Mouse (Mus musculus) kidney, adult 2 months (tissue): ENCODE data around the gene Kcnh1. TPM values are rescaled to one million over a fixed set of nuclear protein-coding genes. Genes with fewer than 3 reads are reported as not detected.

Source experiments
- DNase-seq: peaks from one replicate; pipeline ENCODE4 v3.0.0; 2021
- H3K27ac ChIP-seq: fragments of 200-500 bp; 2 replicates; pipeline ENCODE4 v1.5.1; 2012; ENCODE audit warnings: low read depth, low read length, control low read depth, inconsistent platforms; ENCODE audit not compliant: insufficient read depth
- H3K27me3 ChIP-seq: fragments of 200-500 bp; replicated peaks from 2 replicates; pipeline ENCODE4 v1.6.1; 2012; ENCODE audit warnings: mild to moderate bottlenecking, moderate library complexity, low read length, inconsistent platforms; ENCODE audit not compliant: control insufficient read depth, insufficient read depth
- H3K36me3 ChIP-seq: fragments of 200-500 bp; 2 replicates; pipeline ENCODE4 v1.6.1; 2012; ENCODE audit warnings: mild to moderate bottlenecking, moderate library complexity, low read length, inconsistent platforms; ENCODE audit not compliant: control insufficient read depth, insufficient read depth
- H3K4me1 ChIP-seq: fragments of 200-500 bp; 2 replicates; pipeline ENCODE4 v1.6.1; 2011; ENCODE audit warnings: low read length; ENCODE audit not compliant: control insufficient read depth, insufficient read depth
- H3K4me3 ChIP-seq: fragments of 200-500 bp; 2 replicates; pipeline ENCODE4 v1.5.1; 2011; ENCODE audit warnings: mild to moderate bottlenecking, low read depth, low read length, control low read depth; ENCODE audit not compliant: insufficient read depth
- CTCF ChIP-seq: fragments of 200-500 bp; conservative IDR thresholded peaks from 2 replicates; pipeline ENCODE4 v1.5.1; 2011; ENCODE audit warnings: low read depth, mild to moderate bottlenecking, control low read depth, low read length, moderate library complexity, mixed read lengths; ENCODE audit not compliant: insufficient read depth, insufficient read length
- POLR2A ChIP-seq: fragments of 200-500 bp; IDR thresholded peaks from one replicate; pipeline ENCODE4 v1.6.1; 2011; ENCODE audit warnings: low read depth, low read length, control low read depth
- WGBS: fragments of 180-500 bp; shearing (Covaris S2); methylation state at CpG from one replicate; pipeline ENCODE4 v1.1.7; 2018; 5-methylcytosine and 5-hydroxymethylcytosine counted together
- polyA plus RNA-seq: library from polyadenylated mRNA; depleted of rRNA; stranded (reverse); fragments of >200 nt; gene quantifications from 2 replicates; pipeline ENCODE4 v1.2.3, GENCODE M21; 2012

Kcnh1 gene
- polyA plus RNA-seq, 1 experiment, result 0.52 TPM

DNA sequence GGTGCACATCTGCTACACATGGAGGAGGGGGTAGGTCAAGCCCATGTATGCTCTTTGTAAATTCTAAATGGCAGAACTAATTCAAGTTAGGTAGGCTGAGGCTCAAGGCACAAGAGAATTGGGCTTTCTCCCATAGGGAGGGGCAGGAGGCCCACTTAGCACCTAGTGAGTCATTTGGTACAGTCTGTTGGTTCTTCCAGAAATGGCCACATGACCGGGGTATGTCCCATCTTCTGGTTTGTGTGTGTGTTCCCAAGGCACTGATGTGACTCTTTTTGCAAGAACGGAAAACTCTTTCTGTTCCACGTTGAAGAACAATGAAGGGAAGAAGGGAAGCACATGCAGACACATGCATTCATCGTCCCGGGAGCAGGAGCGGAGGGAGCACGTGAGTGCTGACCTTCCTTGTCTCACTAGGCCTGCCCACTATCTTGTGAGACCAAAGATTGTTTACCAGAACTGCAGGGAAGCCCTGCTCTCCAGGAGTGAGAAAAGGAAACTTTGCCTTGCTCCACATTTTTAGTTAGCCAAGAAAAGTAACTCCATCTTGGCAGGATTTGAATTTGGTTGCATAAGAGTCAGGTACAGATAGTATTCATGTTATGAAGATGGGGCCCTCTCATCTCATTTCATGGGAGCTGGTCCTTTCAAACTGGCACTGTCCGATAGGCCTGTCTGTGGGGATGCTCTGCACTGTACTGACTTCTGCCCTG is 289.7 kb downstream of the Kcnh1 start:
- DNase-seq, result no peak
- Histone ChIP-seq H3K36me3 (no peaks in the 10 kb centered on the region), H3K27me3 (no peaks in the 10 kb centered on the region), H3K27ac (no peak overlapping the region), H3K4me3 (no peak overlapping the region), H3K4me1 (no peaks in the 10 kb centered on the region)
- TF ChIP-seq CTCF (no peak), POLR2A (no peak)
- WGBS, result 86% methylated on average over 8 of the region's 8 CpGs

DNA sequence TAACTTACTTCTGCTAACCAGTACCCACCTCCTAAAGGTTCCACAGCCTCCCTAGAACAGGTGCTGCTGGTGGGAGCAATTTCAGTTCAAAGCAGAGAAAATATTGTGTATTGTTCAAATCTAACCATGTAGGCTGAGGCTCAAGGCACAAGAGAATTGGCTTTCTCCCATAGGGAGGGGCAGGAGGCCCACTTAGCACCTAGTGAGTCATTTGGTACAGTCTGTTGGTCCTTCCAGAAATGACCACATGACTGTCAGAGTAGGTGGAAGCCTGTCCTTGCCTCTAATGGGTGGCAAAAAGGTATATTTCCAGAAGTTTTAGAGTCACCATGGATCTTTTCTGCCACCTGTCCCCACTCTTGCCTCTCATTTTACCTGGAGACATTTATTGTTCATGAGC is 290.9 kb downstream of the Kcnh1 start:
- H3K36me3 ChIP-seq, result no peaks in the 10 kb centered on the region
- H3K27me3 ChIP-seq, result no peaks in the 10 kb centered on the region
- no peak overlapping the region for H3K4me3 ChIP-seq
- TF ChIP-seq POLR2A (no peak), CTCF (no peak)
- H3K4me1 ChIP-seq, result no peaks in the 10 kb centered on the region
- DNase-seq, result no peak
- no peak overlapping the region for H3K27ac ChIP-seq

DNA sequence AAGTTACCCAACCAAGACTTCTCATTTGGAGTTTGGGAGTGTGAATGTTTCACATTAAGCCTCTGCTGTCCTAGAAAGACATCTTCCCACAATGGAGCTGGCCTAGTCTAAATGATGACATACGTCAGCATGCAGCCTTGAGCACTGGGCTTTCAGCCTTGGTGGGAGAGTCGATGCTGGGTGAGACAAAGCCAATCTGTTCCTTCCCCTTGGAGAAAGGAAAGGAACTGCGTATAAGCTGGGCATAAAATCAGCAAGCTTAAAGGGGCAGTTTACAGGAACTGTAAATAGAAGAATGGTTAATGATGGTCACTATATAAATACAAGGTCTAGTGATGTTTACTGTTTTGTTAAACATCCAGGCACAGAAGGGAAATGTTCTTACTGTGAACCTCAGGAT is 294.5 kb downstream of the Kcnh1 start:
- Histone ChIP-seq H3K27ac (no peak overlapping the region), H3K4me1 (no peaks in the 10 kb centered on the region), H3K27me3 (no peaks in the 10 kb centered on the region), H3K36me3 (no peaks in the 10 kb centered on the region), H3K4me3 (no peak overlapping the region)
- DNase-seq, result no peak
- TF ChIP-seq POLR2A (no peak), CTCF (no peak)
- WGBS, result 71% methylated on average over 3 of the region's 3 CpGs

GRCm38 (mm10) chr1:192487571-192487970 is 297.0 kb downstream of the Kcnh1 start:
- no peak for DNase-seq
- Histone ChIP-seq H3K4me3 (no peak overlapping the region), H3K27me3 (no peaks in the 10 kb centered on the region), H3K36me3 (no peaks in the 10 kb centered on the region), H3K4me1 (no peaks in the 10 kb centered on the region), H3K27ac (no peak overlapping the region)
- 96% methylated on average over 11 of the region's 11 CpGs for WGBS
- no peak for TF ChIP-seq POLR2A
- no peak for TF ChIP-seq CTCF

- no peak for DNase-seq
- no peaks in the 10 kb centered on the region for H3K4me1 ChIP-seq
- TF ChIP-seq POLR2A, result no peak
- no peak for TF ChIP-seq CTCF
- H3K27ac ChIP-seq, result no peak overlapping the region
- H3K36me3 ChIP-seq, result no peaks in the 10 kb centered on the region
- H3K27me3 ChIP-seq, result no peaks in the 10 kb centered on the region
- WGBS, result 81% methylated on average over 13 of the region's 13 CpGs
- H3K4me3 ChIP-seq, result no peak overlapping the region
Measured at GRCm38 (mm10) chr1:192489908-192490825, 299.6 kb downstream of the Kcnh1 start.

DNA sequence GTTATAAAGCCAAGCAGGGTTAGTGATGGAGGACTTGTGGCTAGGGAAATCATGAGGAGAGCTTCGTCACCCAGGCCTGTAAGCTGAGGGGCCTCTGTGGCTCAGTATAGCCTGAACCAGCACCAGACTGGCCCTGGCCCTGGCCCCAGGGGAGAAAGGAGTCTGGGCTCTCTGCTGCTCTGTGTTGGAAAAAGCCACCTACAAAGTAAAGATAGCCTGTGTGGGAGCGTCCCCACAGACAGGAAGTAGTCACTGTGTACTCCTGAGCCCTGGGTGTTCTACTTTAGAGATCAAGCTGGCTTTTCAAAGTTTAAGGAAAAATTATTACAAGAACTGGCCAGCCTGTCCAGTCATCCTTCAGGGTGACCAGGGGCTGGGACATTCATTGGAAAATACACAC is 306.9 kb downstream of the Kcnh1 start:
- Histone ChIP-seq H3K27me3 (no peaks in the 10 kb centered on the region), H3K36me3 (no peaks in the 10 kb centered on the region), H3K4me3 (no peak overlapping the region), H3K27ac (no peak overlapping the region), H3K4me1 (no peaks in the 10 kb centered on the region)
- TF ChIP-seq CTCF, result no peak
- TF ChIP-seq POLR2A, result no peak
- WGBS, result 79% methylated on average over 2 of the region's 2 CpGs
- no peak for DNase-seq

GRCm38 (mm10) chr1:192502016-192502415 is 311.4 kb downstream of the Kcnh1 start:
- Histone ChIP-seq H3K4me3 (no peak overlapping the region), H3K36me3 (no peaks in the 10 kb centered on the region), H3K4me1 (no peaks in the 10 kb centered on the region), H3K27ac (no peak overlapping the region), H3K27me3 (no peaks in the 10 kb centered on the region)
- no peak for TF ChIP-seq POLR2A
- no peak for DNase-seq
- 66% methylated on average over 9 of the region's 9 CpGs for WGBS
